Mouse (Mus musculus): ENCODE data around the gene Gm10837.
"Not testable (repeated sequence)": the region's sequence is repeated elsewhere in the genome, so short reads cannot be mapped to it uniquely, and the experiment has no call there.

DNA sequence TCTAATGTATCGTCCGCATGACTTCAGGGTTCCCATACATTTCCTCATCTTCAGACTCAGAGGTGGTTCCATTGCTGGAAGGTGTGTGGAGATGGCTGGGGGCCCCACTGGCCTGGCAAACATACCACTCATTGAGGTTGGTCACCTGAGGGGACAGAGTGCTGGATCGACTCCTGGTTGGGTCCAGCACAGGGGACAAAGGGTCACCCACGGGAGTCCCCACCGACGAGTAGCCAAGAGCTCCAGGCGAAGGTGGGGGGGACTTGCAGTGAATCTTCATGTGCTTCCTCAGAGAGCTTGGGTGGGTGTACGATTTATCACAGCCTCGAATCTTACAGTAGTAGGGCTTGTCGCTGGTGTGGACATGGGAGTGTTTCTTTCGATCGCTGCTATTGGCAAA lies 31.1 kb upstream of the Gm10837 start:
- not testable (repeated sequence) for TF ChIP-seq GATA1 (IDR thresholded peaks at IDR 0.05; ENCODE audit: borderline replicate concordance, low read length); FLI1 (IDR thresholded peaks at IDR 0.05; ENCODE audit: low read length)
